Mouse (Mus musculus) embryonic facial prominence, embryonic 12.5 days (tissue): ENCODE data around the gene Gle1. TPM values are rescaled to one million over a fixed set of nuclear protein-coding genes. Genes with fewer than 3 reads are reported as not detected.

Experiments used
- ATAC-seq: fragments of 200-750 bp; cut with Nextera tagmentation; 2 replicates; pipeline ENCODE4 v1.8.0; 2017; ENCODE audit not compliant: insufficient number of reproducible peaks, insufficient read depth, low FRiP score, low TSS enrichment
- H3K27ac ChIP-seq: fragments of 300-500 bp; sonication (generic); 2 replicates; pipeline ENCODE4 v1.5.1; 2016; ENCODE audit warnings: mild to moderate bottlenecking
- H3K27me3 ChIP-seq: fragments of 300-500 bp; sonication (generic); 2 replicates; pipeline ENCODE4 v1.6.1; 2016; ENCODE audit warnings: mild to moderate bottlenecking, moderate library complexity
- H3K36me3 ChIP-seq: fragments of 300-500 bp; sonication (generic); 2 replicates; pipeline ENCODE4 v1.6.1; 2016; ENCODE audit warnings: mild to moderate bottlenecking
- H3K4me1 ChIP-seq: fragments of 300-500 bp; sonication (generic); 2 replicates; pipeline ENCODE4 v1.6.1; 2016
- H3K4me2 ChIP-seq: fragments of 300-500 bp; sonication (generic); replicated peaks from 2 replicates; pipeline ENCODE4 v1.6.1; 2016; ENCODE audit warnings: mild to moderate bottlenecking, moderate library complexity
- H3K4me3 ChIP-seq: fragments of 300-500 bp; sonication (generic); 2 replicates; pipeline ENCODE4 v1.5.1; 2016; ENCODE audit warnings: mild to moderate bottlenecking
- H3K9ac ChIP-seq: fragments of 300-500 bp; sonication (generic); 2 replicates; pipeline ENCODE4 v1.6.1; 2016; ENCODE audit warnings: mild to moderate bottlenecking, moderate library complexity
- H3K9me3 ChIP-seq: fragments of 300-500 bp; sonication (generic); 2 replicates; pipeline ENCODE4 v1.6.1; 2016; ENCODE audit warnings: mild to moderate bottlenecking, moderate library complexity
- WGBS: fragments of 180-500 bp; shearing (Covaris S2); methylation state at CpG from one replicate; pipeline ENCODE4 v1.1.7; 2016; 5-methylcytosine and 5-hydroxymethylcytosine counted together
- polyA plus RNA-seq: library from polyadenylated mRNA; unstranded; fragments of >200 nt; fragmentation: Nextera tagmentation; extraction: Ambion mirVana; gene quantifications from 2 replicates; pipeline ENCODE4 v1.2.1, GENCODE M21; 2016

The Gle1 gene
- polyA plus RNA-seq, 1 experiment from 2014 or later: 69.3 TPM

DNA sequence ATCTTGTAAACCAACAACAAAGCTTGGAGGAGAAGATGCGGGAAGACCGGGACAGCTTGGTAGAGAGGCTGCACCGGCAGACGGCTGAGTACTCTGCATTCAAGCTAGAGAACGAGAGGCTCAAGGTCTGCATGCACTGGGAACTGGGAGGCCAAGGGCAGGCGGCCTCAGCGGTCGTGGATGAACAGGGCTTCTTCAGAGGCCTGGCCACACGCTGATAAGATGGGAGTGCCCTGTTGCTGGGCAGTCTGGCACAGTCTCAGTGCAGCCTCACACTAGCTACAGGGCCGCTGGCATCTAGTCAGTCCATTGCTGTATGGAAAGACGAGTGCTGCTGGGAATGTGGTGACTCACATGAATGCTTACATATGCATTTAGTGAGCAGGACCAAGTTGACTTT, 17.6 kb upstream of the Gle1 start:
- WGBS: 92% methylated on average over 11 of the region's 11 CpGs
- ATAC-seq: no peak
- Histone ChIP-seq H3K4me3 (no peak overlapping the region), H3K9me3 (no peaks in the 10 kb centered on the region), H3K4me1 (no peaks in the 10 kb centered on the region), H3K9ac (no peak overlapping the region), H3K4me2 (no peak overlapping the region), H3K27me3 (no peaks in the 10 kb centered on the region), H3K27ac (no peak overlapping the region), H3K36me3 (peaks cover 88% of the 10 kb centered on the region)

- no peaks in the 10 kb centered on the region for H3K9me3 ChIP-seq
- no peak overlapping the region for H3K4me2 ChIP-seq
- no peak overlapping the region for H3K4me3 ChIP-seq
- no peak overlapping the region for H3K9ac ChIP-seq
- H3K4me1 ChIP-seq: no peaks in the 10 kb centered on the region
- H3K27me3 ChIP-seq: no peaks in the 10 kb centered on the region
- ATAC-seq: no peak
- H3K36me3 ChIP-seq: peaks cover 88% of the 10 kb centered on the region
- no peak overlapping the region for H3K27ac ChIP-seq
- whole genome bisulfite sequencing: 67% methylated on average over 11 of the region's 11 CpGs
These were observed 13.2 kb upstream of the Gle1 start for GRCm38 (mm10) chr2:29922011-29922410.

DNA sequence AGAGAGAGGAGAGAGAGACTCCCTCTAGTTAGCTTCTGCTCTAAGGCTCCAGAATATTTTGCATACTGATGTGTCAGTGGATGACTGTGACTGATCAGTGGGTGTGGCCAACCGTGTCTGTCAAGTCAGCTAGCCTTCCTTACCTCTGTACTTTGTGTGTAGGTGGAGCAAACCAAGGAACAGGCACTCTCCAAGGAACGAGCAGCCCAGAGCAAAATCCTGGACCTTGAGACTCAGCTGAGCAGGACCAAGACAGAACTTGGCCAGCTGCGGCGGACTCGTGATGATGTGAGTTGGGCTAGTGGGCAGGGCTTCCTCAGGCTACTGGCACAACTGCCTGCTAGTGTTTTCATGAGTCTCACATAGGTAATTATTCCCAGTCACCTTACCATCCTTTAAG, 8.7 kb upstream of the Gle1 start:
- H3K9ac ChIP-seq: no peak overlapping the region
- no peaks in the 10 kb centered on the region for H3K27me3 ChIP-seq
- H3K4me2 ChIP-seq: no peak overlapping the region
- H3K4me1 ChIP-seq: no peaks in the 10 kb centered on the region
- H3K36me3 ChIP-seq: peaks cover 92% of the 10 kb centered on the region
- H3K4me3 ChIP-seq: no peak overlapping the region
- 88% methylated on average over 5 of the region's 5 CpGs for WGBS
- H3K27ac ChIP-seq: no peak overlapping the region
- H3K9me3 ChIP-seq: no peaks in the 10 kb centered on the region
- ATAC-seq: no peak

GRCm38 (mm10) chr2:29930506-29930905, 4.7 kb upstream of the Gle1 start:
- H3K27me3 ChIP-seq: no peaks in the 10 kb centered on the region
- no peak overlapping the region for H3K27ac ChIP-seq
- no peaks in the 10 kb centered on the region for H3K4me1 ChIP-seq
- no peak overlapping the region for H3K4me3 ChIP-seq
- WGBS: 90% methylated on average over 10 of the region's 10 CpGs
- ATAC-seq: no peak
- H3K36me3 ChIP-seq: peaks cover 60% of the 10 kb centered on the region
- H3K9ac ChIP-seq: no peak overlapping the region
- no peak overlapping the region for H3K4me2 ChIP-seq
- H3K9me3 ChIP-seq: no peaks in the 10 kb centered on the region

- Histone ChIP-seq H3K27me3 (no peaks in the 10 kb centered on the region), H3K9ac (no peak overlapping the region), H3K4me2 (no peak overlapping the region), H3K9me3 (no peaks in the 10 kb centered on the region), H3K4me3 (no peak overlapping the region), H3K27ac (no peak overlapping the region), H3K36me3 (peaks cover 53% of the 10 kb centered on the region), H3K4me1 (peaks cover 4% of the 10 kb centered on the region)
- 92% methylated on average over 6 of the region's 6 CpGs for WGBS
- ATAC-seq: no peak
These were observed 4.0 kb upstream of the Gle1 start for GRCm38 (mm10) chr2:29931194-29931593.

GRCm38 (mm10) chr2:29940073-29940472, 4.8 kb downstream of the Gle1 start:
- ATAC-seq: no peak
- H3K4me1 ChIP-seq: peaks cover 5% of the 10 kb centered on the region
- no peak overlapping the region for H3K4me3 ChIP-seq
- H3K27me3 ChIP-seq: no peaks in the 10 kb centered on the region
- no peak overlapping the region for H3K27ac ChIP-seq
- no peaks in the 10 kb centered on the region for H3K9me3 ChIP-seq
- H3K36me3 ChIP-seq: peaks cover 69% of the 10 kb centered on the region
- no peak overlapping the region for H3K9ac ChIP-seq
- WGBS: 91% methylated on average over 9 of the region's 9 CpGs
- H3K4me2 ChIP-seq: no peak overlapping the region

DNA sequence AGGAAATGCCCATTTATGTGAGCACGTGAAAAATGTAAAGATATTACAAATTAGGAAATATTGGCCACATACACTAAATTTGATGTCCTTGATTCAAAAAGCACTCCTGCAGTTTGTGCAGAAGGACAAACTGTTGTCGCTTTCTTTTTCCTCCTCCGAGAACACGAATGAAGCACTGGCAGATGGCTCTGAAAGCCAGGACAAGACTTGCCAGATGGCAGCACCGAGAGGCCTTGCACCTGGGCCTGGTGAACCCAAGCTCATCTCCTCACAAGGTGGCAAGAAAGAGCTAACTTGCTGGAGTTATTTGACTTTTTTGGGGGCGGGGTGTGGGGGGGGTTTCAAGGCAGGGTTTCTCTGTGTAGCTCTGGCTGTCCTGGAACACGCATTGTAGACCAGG, 5.6 kb downstream of the Gle1 start:
- peaks cover 4% of the 10 kb centered on the region for H3K4me1 ChIP-seq
- 93% methylated on average over 7 of the region's 7 CpGs for WGBS
- no peaks in the 10 kb centered on the region for H3K9me3 ChIP-seq
- no peak for ATAC-seq
- no peaks in the 10 kb centered on the region for H3K27me3 ChIP-seq
- H3K4me2 ChIP-seq: no peak overlapping the region
- H3K27ac ChIP-seq: no peak overlapping the region
- H3K9ac ChIP-seq: no peak overlapping the region
- H3K4me3 ChIP-seq: no peak overlapping the region
- peaks cover 73% of the 10 kb centered on the region for H3K36me3 ChIP-seq

GRCm38 (mm10) chr2:29944723-29945122, 9.5 kb downstream of the Gle1 start:
- H3K4me1 ChIP-seq: no peaks in the 10 kb centered on the region
- no peak overlapping the region for H3K4me3 ChIP-seq
- H3K4me2 ChIP-seq: no peak overlapping the region
- no peaks in the 10 kb centered on the region for H3K27me3 ChIP-seq
- WGBS: 10% methylated on average over 1 of the region's 1 CpGs
- no peak for ATAC-seq
- peak overlapping the region; percentile 59 for H3K27ac ChIP-seq
- no peak overlapping the region for H3K9ac ChIP-seq
- H3K9me3 ChIP-seq: no peaks in the 10 kb centered on the region
- H3K36me3 ChIP-seq: peaks cover 92% of the 10 kb centered on the region

GRCm38 (mm10) chr2:29948896-29949295, 13.7 kb downstream of the Gle1 start:
- H3K4me3 ChIP-seq: no peak overlapping the region
- no peak overlapping the region for H3K4me2 ChIP-seq
- H3K36me3 ChIP-seq: peaks cover 82% of the 10 kb centered on the region
- no peak overlapping the region for H3K9ac ChIP-seq
- H3K27ac ChIP-seq: no peak overlapping the region
- 95% methylated on average over 5 of the region's 5 CpGs for WGBS
- H3K9me3 ChIP-seq: no peaks in the 10 kb centered on the region
- no peaks in the 10 kb centered on the region for H3K4me1 ChIP-seq
- ATAC-seq: no peak
- no peaks in the 10 kb centered on the region for H3K27me3 ChIP-seq

DNA sequence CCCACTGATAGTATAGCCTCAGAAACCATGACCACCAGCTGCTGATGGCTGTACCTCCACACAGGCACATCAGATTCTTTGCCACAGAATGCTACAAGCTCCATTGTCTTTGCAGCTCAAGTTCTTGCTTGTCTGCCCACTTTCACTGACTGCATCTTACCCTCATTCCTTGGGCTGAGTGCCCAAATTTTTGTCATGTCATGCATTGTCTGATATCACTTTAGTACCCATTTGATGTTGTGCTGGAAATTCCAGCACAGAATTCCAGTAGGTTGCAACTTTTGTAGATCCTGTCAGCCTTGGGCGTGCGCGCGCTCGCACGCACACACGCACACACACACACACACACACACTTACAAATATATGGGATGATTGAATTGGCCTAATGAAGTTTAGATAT, 26.0 kb downstream of the Gle1 start:
- Histone ChIP-seq H3K27me3 (no peaks in the 10 kb centered on the region), H3K4me1 (0 out of 2 replicates have a peak, but pooled peaks cover 5% of the 10 kb centered on the region), H3K9ac (no peak overlapping the region), H3K4me3 (no peak overlapping the region), H3K27ac (no peak overlapping the region), H3K4me2 (no peak overlapping the region), H3K9me3 (no peaks in the 10 kb centered on the region), H3K36me3 (peaks cover 42% of the 10 kb centered on the region)
- WGBS: 95% methylated on average over 7 of the region's 7 CpGs
- no peak for ATAC-seq

DNA sequence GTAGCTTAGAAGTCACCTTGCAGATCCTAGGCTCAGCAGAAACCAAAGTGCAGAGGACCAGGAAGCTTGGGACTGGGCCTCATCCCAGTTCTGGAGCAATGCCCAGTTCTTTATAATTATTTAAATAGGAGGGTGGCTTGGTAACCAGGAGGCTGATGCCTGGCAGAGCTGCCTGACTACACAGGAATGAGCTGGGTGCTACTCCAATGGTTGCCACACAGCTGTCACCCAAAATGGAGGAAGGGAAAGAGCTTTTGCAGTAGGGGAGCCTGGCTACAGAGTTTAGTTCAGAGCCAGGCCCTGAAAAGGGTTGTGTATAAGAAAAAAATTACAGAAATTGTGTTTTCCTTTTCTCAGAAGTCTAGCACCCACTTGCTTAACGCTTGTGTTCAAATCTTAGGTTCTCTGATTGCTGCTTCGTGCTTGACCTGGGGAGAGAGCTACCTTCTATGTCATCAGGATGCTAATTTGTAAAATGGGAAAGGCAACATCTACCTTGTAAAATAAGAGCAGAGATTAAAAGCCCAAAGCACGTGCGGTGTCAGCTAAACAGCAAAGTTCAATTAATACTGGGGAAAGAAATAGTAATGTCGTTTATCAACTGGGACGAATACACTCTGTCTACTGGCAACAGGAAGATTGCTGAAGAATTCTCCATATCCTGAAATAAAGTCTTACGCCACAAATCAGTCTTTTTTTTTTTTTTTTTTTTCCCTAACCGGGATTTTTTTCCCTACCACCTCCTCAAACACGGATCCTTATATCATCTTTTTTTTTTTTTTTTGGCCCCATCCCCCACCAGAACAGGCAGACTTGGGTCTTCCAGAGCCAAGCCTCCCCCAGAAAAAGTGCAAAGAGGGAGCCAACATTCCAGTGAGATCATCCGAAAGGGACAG, 29.4 kb downstream of the Gle1 start:
- H3K4me2 ChIP-seq: peak overlapping the region; percentile 61
- ATAC-seq: no peak
- peak overlapping the region; percentile 88 for H3K27ac ChIP-seq
- no peaks in the 10 kb centered on the region for H3K27me3 ChIP-seq
- H3K36me3 ChIP-seq: peaks cover 17% of the 10 kb centered on the region
- H3K9me3 ChIP-seq: no peaks in the 10 kb centered on the region
- H3K4me1 ChIP-seq: peaks cover 30% of the 10 kb centered on the region
- 18% methylated on average over 10 of the region's 10 CpGs for WGBS
- H3K9ac ChIP-seq: peak overlapping the region; percentile 90
- H3K4me3 ChIP-seq: peak overlapping the region; percentile 83

DNA sequence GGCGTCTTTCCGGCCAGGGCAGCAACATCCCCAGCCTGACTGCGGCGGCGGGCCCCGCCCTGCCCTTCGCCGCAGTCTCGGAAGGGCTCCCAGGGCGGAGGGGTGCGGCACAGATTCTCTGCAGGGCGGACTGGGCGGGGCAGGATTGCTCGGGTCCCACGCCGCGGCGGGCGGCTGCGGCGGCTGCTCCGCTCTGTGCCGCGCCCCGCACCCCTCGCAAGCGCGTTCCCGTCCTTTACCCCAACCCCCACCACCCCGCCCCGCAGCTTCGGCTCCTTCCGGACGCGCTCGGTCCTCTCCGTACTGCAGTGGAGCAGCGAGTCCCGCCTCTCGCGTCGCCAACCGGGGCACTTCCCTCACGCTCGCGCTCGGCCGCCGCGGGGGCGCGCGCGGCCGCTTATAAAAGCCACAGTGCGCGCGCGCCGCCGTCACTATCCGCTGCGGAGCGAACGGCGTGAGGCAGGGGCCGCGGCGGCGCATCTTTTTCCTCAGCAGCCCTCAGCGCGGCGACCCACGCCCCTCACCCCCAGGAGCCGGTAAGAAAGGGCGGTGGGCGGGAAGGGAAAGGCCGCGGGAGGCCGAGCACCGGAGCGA, 30.1 kb downstream of the Gle1 start, which contains the start of gene Sptan1:
Gene Sptan1, plus strand, starts transcription at position 311 of the 594 bp plus-strand sequence.
- Histone ChIP-seq H3K4me2 (peak within 1 kb of the TSS; percentile 61), H3K9ac (peak within 1 kb of the TSS; percentile 90), H3K27ac (peak within 1 kb of the TSS; percentile 88), H3K4me1 (peaks cover 30% of the 10 kb centered on the region), H3K9me3 (no peaks in the 10 kb centered on the region), H3K4me3 (peak within 1 kb of the TSS; percentile 83), H3K36me3 (peaks cover 16% of the 10 kb centered on the region), H3K27me3 (no peaks in the 10 kb centered on the region)
- ATAC-seq: peak; percentile 98
- WGBS: under 1% methylated on average over 70 of the region's 82 CpGs
